Mouse (Mus musculus) limb, embryonic 14.5 days (tissue): ENCODE measurements around the gene Bpifb9b. TPM values are rescaled to one million over a fixed set of nuclear protein-coding genes. Genes with fewer than 3 reads are reported as not detected.
"Not testable (repeated sequence)": the region's sequence is repeated elsewhere in the genome, so short reads cannot be mapped to it uniquely, and the experiment has no call there.

ENCODE experiments used
- ATAC-seq: fragments of 200-750 bp; cut with Nextera tagmentation; 2 replicates; pipeline ENCODE4 v1.8.0; 2017; ENCODE audit warnings: low read depth, moderate number of reproducible peaks, moderate TSS enrichment; ENCODE audit not compliant: low FRiP score
- DNase-seq: peaks from one replicate; pipeline ENCODE4 v3.0.0-alpha.2; 2015; ENCODE audit warnings: low spot score
- H3K27ac ChIP-seq: fragments of 300-500 bp; sonication (generic); replicated peaks from 2 replicates; pipeline ENCODE4 v1.5.1; 2014; ENCODE audit warnings: low read depth, mild to moderate bottlenecking, low read length, moderate library complexity, mixed read lengths
- H3K27me3 ChIP-seq: fragments of 300-500 bp; sonication (generic); 2 replicates; pipeline ENCODE4 v1.6.1; 2014; ENCODE audit warnings: low read length, mixed read lengths; ENCODE audit not compliant: control insufficient read depth, insufficient read depth
- H3K36me3 ChIP-seq: fragments of 300-500 bp; sonication (generic); 2 replicates; pipeline ENCODE4 v1.6.1; 2014; ENCODE audit warnings: mild to moderate bottlenecking, low read length, moderate library complexity, mixed read lengths; ENCODE audit not compliant: control insufficient read depth, insufficient read depth
- H3K4me1 ChIP-seq: fragments of 300-500 bp; sonication (generic); 2 replicates; pipeline ENCODE4 v1.6.1; 2014; ENCODE audit warnings: antibody characterized with exemption, low read length, mixed read lengths; ENCODE audit not compliant: control insufficient read depth, insufficient read depth
- H3K4me2 ChIP-seq: fragments of 300-500 bp; sonication (generic); replicated peaks from 2 replicates; pipeline ENCODE4 v1.6.1; 2014; ENCODE audit warnings: low read depth, mild to moderate bottlenecking, low read length, moderate library complexity; ENCODE audit not compliant: severe bottlenecking
- H3K4me3 ChIP-seq: fragments of 300-500 bp; sonication (generic); replicated peaks from 2 replicates; pipeline ENCODE4 v1.5.1; 2014; ENCODE audit warnings: low read length
- H3K9ac ChIP-seq: fragments of 300-500 bp; sonication (generic); 2 replicates; pipeline ENCODE4 v1.6.1; 2014; ENCODE audit warnings: mild to moderate bottlenecking, low read depth, low read length, moderate library complexity; ENCODE audit not compliant: severe bottlenecking
- H3K9me3 ChIP-seq: fragments of 300-500 bp; sonication (generic); 2 replicates; pipeline ENCODE4 v1.6.1; 2016; ENCODE audit warnings: low read length; ENCODE audit not compliant: control insufficient read depth
- POLR2A ChIP-seq: fragments of 200-500 bp; IDR thresholded peaks from 2 replicates; pipeline ENCODE4 v1.8.0; 2012; ENCODE audit warnings: inconsistent platforms, mild to moderate bottlenecking, moderate library complexity, borderline replicate concordance; ENCODE audit not compliant: insufficient read depth, insufficient read length; ENCODE audit errors: extremely low read depth
- WGBS: fragments of 180-500 bp; shearing (Covaris S2); extraction: QIAGEN DNeasy Blood & Tissue Kit; methylation state at CpG from one replicate; pipeline ENCODE4 v1.1.7; 2014; 5-methylcytosine and 5-hydroxymethylcytosine counted together
- polyA plus RNA-seq, 2 experiments: library from polyadenylated mRNA; depleted of rRNA in 1 of 2; stranded (reverse) in 1 of 2; unstranded in 1 of 2; fragments of >200 nt; fragmentation: Nextera tagmentation in 1 of 2; extraction: Ambion mirVana in 1 of 2; gene quantifications; 2 replicates each; pipeline versions ENCODE4 v1.2.1 to v1.2.3; 2012 to 2014

The Bpifb9b gene
- polyA plus RNA-seq (2012; rRNA removed): not detected in 2 replicates
- not detected in 2 replicates for polyA plus RNA-seq (2014; fragmentation: Nextera tagmentation; extraction: Ambion mirVana)

GRCm38 (mm10) chr2:154306927-154307326 is at the start of gene Bpifb9b:
TSS of gene Bpifb9b (plus strand) at chr2:154307227.
- not testable (repeated sequence) for H3K4me2 ChIP-seq, H3K27me3 ChIP-seq, H3K9me3 ChIP-seq, ATAC-seq, H3K9ac ChIP-seq, H3K4me3 ChIP-seq, DNase-seq, H3K4me1 ChIP-seq, H3K36me3 ChIP-seq, H3K27ac ChIP-seq
- WGBS: 77% methylated on average over 4 of the region's 4 CpGs

GRCm38 (mm10) chr2:154257554-154257953 is 49.5 kb upstream of the Bpifb9b start, which contains the start of gene Bpifb9a:
TSS of gene Bpifb9a (plus strand) at chr2:154257854.
- ATAC-seq, H3K36me3 ChIP-seq, DNase-seq, H3K27me3 ChIP-seq, H3K9me3 ChIP-seq, H3K4me1 ChIP-seq, H3K4me2 ChIP-seq, H3K4me3 ChIP-seq, H3K27ac ChIP-seq, H3K9ac ChIP-seq: not testable (repeated sequence)
- 80% methylated on average over 5 of the region's 5 CpGs for WGBS

GRCm38 (mm10) chr2:154264397-154264796 is 42.6 kb upstream of the Bpifb9b start:
- not testable (repeated sequence) for H3K4me3 ChIP-seq, H3K9me3 ChIP-seq, H3K27me3 ChIP-seq, H3K36me3 ChIP-seq, H3K27ac ChIP-seq, DNase-seq, ATAC-seq, H3K4me1 ChIP-seq, H3K4me2 ChIP-seq, H3K9ac ChIP-seq
- 94% methylated on average over 2 of the region's 3 CpGs for WGBS

GRCm38 (mm10) chr2:154291866-154292265 is 15.2 kb upstream of the Bpifb9b start:
- H3K27ac ChIP-seq, H3K9me3 ChIP-seq, ATAC-seq, DNase-seq, H3K9ac ChIP-seq, H3K4me2 ChIP-seq, H3K36me3 ChIP-seq, H3K4me1 ChIP-seq, H3K27me3 ChIP-seq, H3K4me3 ChIP-seq: not testable (repeated sequence)
- 95% methylated on average over 3 of the region's 3 CpGs for WGBS

GRCm38 (mm10) chr2:154292833-154293232 is 14.2 kb upstream of the Bpifb9b start:
- 78% methylated on average over 1 of the region's 1 CpGs for WGBS
- no peak overlapping the region for H3K4me3 ChIP-seq

GRCm38 (mm10) chr2:154294746-154295145 is 12.3 kb upstream of the Bpifb9b start:
- H3K9ac ChIP-seq, H3K9me3 ChIP-seq, H3K4me3 ChIP-seq, H3K36me3 ChIP-seq, H3K4me1 ChIP-seq, ATAC-seq, H3K27me3 ChIP-seq, H3K27ac ChIP-seq: not testable (repeated sequence)
- H3K4me2 ChIP-seq: 0 out of 2 replicates have a peak overlapping the region, but pooled peaks have one; percentile 18
- DNase-seq: peak; percentile 65
- WGBS: 3% methylated on average over 9 of the region's 10 CpGs

More at GRCm38 (mm10) chr2:154292833-154293232, 14.2 kb upstream of the Bpifb9b start:
- Histone ChIP-seq H3K9ac (no peak overlapping the region), H3K27ac (no peak overlapping the region), H3K4me1 (no peaks in the 10 kb centered on the region), H3K27me3 (no peaks in the 10 kb centered on the region), H3K4me2 (no peak overlapping the region), H3K9me3 (no peaks in the 10 kb centered on the region), H3K36me3 (no peaks in the 10 kb centered on the region)
- TF ChIP-seq POLR2A: no peak
- ATAC-seq: no peak
- DNase-seq: no peak
